Mouse (Mus musculus) lung, embryonic 16.5 days (tissue): Measurements from ENCODE around the gene Il2. TPM values are rescaled to one million over a fixed set of nuclear protein-coding genes. Genes with fewer than 3 reads are reported as not detected.

Experiments
- ATAC-seq: fragments of 200-750 bp; cut with Nextera tagmentation; 2 replicates; pipeline ENCODE4 v1.8.0; 2017; ENCODE audit warnings: low read depth, mild to moderate bottlenecking, moderate library complexity
- H3K27ac ChIP-seq: fragments of 300-500 bp; sonication (generic); 2 replicates; pipeline ENCODE4 v1.5.1; 2014; ENCODE audit warnings: mild to moderate bottlenecking, control low read depth, low read length
- H3K27me3 ChIP-seq: fragments of 300-500 bp; sonication (generic); 2 replicates; pipeline ENCODE4 v1.6.1; 2014; ENCODE audit warnings: low read depth, low read length, mixed read lengths; ENCODE audit not compliant: control insufficient read depth, insufficient read depth
- H3K36me3 ChIP-seq: fragments of 300-500 bp; sonication (generic); 2 replicates; pipeline ENCODE4 v1.6.1; 2014; ENCODE audit warnings: low read length; ENCODE audit not compliant: control insufficient read depth, insufficient read depth
- H3K4me1 ChIP-seq: fragments of 300-500 bp; sonication (generic); replicated peaks from 2 replicates; pipeline ENCODE4 v1.6.1; 2014; ENCODE audit warnings: low read length, mixed read lengths; ENCODE audit not compliant: control insufficient read depth, insufficient read depth
- H3K4me2 ChIP-seq: fragments of 300-500 bp; sonication (generic); 2 replicates; pipeline ENCODE4 v1.6.1; 2014; ENCODE audit warnings: low read depth, low read length, control low read depth
- H3K4me3 ChIP-seq: fragments of 300-500 bp; sonication (generic); 2 replicates; pipeline ENCODE4 v1.5.1; 2014; ENCODE audit warnings: mild to moderate bottlenecking, low read length, control low read depth
- H3K9ac ChIP-seq: fragments of 300-500 bp; sonication (generic); 2 replicates; pipeline ENCODE4 v1.6.1; 2014; ENCODE audit warnings: low read length, control low read depth
- H3K9me3 ChIP-seq: fragments of 300-500 bp; sonication (generic); 2 replicates; pipeline ENCODE4 v1.6.1; 2016; ENCODE audit warnings: low read length; ENCODE audit not compliant: control insufficient read depth
- WGBS: fragments of 180-500 bp; shearing (Covaris S2); extraction: QIAGEN DNeasy Blood & Tissue Kit; methylation state at CpG from one replicate; pipeline ENCODE4 v1.1.7; 2014; 5-methylcytosine and 5-hydroxymethylcytosine counted together
- polyA plus RNA-seq: library from polyadenylated mRNA; unstranded; fragments of >200 nt; fragmentation: Nextera tagmentation; extraction: Ambion mirVana; gene quantifications from 2 replicates; pipeline ENCODE4 v1.2.1, GENCODE M21; 2015

The Il2 gene
- polyA plus RNA-seq, 1 experiment from 2014 or later: 0.19 TPM

- Histone ChIP-seq H3K27me3 (no peaks in the 10 kb centered on the region), H3K4me2 (no peak overlapping the region), H3K4me1 (no peaks in the 10 kb centered on the region), H3K27ac (no peak overlapping the region), H3K9me3 (no peaks in the 10 kb centered on the region), H3K4me3 (no peak overlapping the region), H3K9ac (no peak overlapping the region), H3K36me3 (no peaks in the 10 kb centered on the region)
- ATAC-seq: peak; percentile 92
- 31% methylated on average over 4 of the region's 4 CpGs for WGBS
Observed at GRCm38 (mm10) chr3:37128269-37128668, 2.5 kb upstream of the Il2 start.

- WGBS: 49% methylated on average over 4 of the region's 4 CpGs
- no peak overlapping the region for H3K9ac ChIP-seq
- no peaks in the 10 kb centered on the region for H3K4me1 ChIP-seq
- no peaks in the 10 kb centered on the region for H3K9me3 ChIP-seq
- no peaks in the 10 kb centered on the region for H3K27me3 ChIP-seq
- ATAC-seq: no peak
- H3K4me2 ChIP-seq: no peak overlapping the region
- no peak overlapping the region for H3K27ac ChIP-seq
- H3K36me3 ChIP-seq: no peaks in the 10 kb centered on the region
- no peak overlapping the region for H3K4me3 ChIP-seq
Observed at GRCm38 (mm10) chr3:37126162-37126561, 403 bp upstream of the Il2 start.

GRCm38 (mm10) chr3:37090721-37091120 lies 35.0 kb downstream of the Il2 start:
- H3K27me3 ChIP-seq: no peaks in the 10 kb centered on the region
- no peaks in the 10 kb centered on the region for H3K9me3 ChIP-seq
- H3K4me2 ChIP-seq: no peak overlapping the region
- no peaks in the 10 kb centered on the region for H3K36me3 ChIP-seq
- no peak overlapping the region for H3K27ac ChIP-seq
- no peak overlapping the region for H3K9ac ChIP-seq
- ATAC-seq: no peak
- H3K4me3 ChIP-seq: no peak overlapping the region
- no peaks in the 10 kb centered on the region for H3K4me1 ChIP-seq

- Histone ChIP-seq H3K36me3 (no peaks in the 10 kb centered on the region), H3K27me3 (no peaks in the 10 kb centered on the region), H3K27ac (no peak overlapping the region), H3K9ac (no peak overlapping the region), H3K4me3 (no peak overlapping the region), H3K4me1 (no peaks in the 10 kb centered on the region), H3K4me2 (no peak overlapping the region), H3K9me3 (no peaks in the 10 kb centered on the region)
- 41% methylated on average over 4 of the region's 4 CpGs for WGBS
- peak; percentile 79; the same call in 1 of the 2 replicates for ATAC-seq
Observed at GRCm38 (mm10) chr3:37084860-37085259, 40.9 kb downstream of the Il2 start.

- H3K4me1 ChIP-seq: no peaks in the 10 kb centered on the region
- no peak for ATAC-seq
- H3K36me3 ChIP-seq: no peaks in the 10 kb centered on the region
- H3K4me3 ChIP-seq: no peak overlapping the region
- 0 out of 2 replicates have a peak, but pooled peaks cover 2% of the 10 kb centered on the region for H3K9me3 ChIP-seq
- no peak overlapping the region for H3K9ac ChIP-seq
- no peaks in the 10 kb centered on the region for H3K27me3 ChIP-seq
- no peak overlapping the region for H3K4me2 ChIP-seq
- no peak overlapping the region for H3K27ac ChIP-seq
Observed at GRCm38 (mm10) chr3:37073211-37073610, 52.5 kb downstream of the Il2 start.

Other genes with a start within 250 kb of the Il2 start
- gene Adad1, start 62.4 kb downstream of the Il2 start, polyA plus RNA-seq: 0.19 and 0.41 TPM in 2 replicates
- gene Il21, start 106.7 kb upstream of the Il2 start, polyA plus RNA-seq: not detected in 2 replicates
- 6.9 and 7.2 TPM in 2 replicates for gene Bbs12, start 186.6 kb upstream of the Il2 start, polyA plus RNA-seq
- gene Cetn4, start 186.7 kb upstream of the Il2 start, polyA plus RNA-seq: 9.2 and 10.0 TPM in 2 replicates
- 2.8 and 3.1 TPM in 2 replicates for gene Fgf2, start 222.4 kb upstream of the Il2 start, polyA plus RNA-seq